Mouse (Mus musculus): ENCODE results near the gene Trim14. TPM values are rescaled to one million over a fixed set of nuclear protein-coding genes. Genes with fewer than 3 reads are reported as not detected.

Trim14 gene
- polyA plus RNA-seq, 1 experiment from 2014 or later: 8.2 TPM

- no peaks in the 10 kb centered on the region for H3K36me3 ChIP-seq (ENCODE audit: control insufficient read depth, insufficient read depth)
- ATAC-seq (ENCODE audit: low read depth): no peak
- H3K27me3 ChIP-seq (ENCODE audit: control insufficient read depth, insufficient read depth, low read depth, low read length): no peaks in the 10 kb centered on the region
- H3K27ac ChIP-seq (ENCODE audit: low read length): no peak overlapping the region
- no peaks in the 10 kb centered on the region for H3K9me3 ChIP-seq (replicated peaks; ENCODE audit: control insufficient read depth, low read length)
- H3K9ac ChIP-seq (ENCODE audit: low read depth, low read length): no peak overlapping the region
- H3K4me1 ChIP-seq (ENCODE audit: control insufficient read depth, low read depth, low read length): peaks cover 25% of the 10 kb centered on the region
- no peak overlapping the region for H3K4me2 ChIP-seq (ENCODE audit: low read depth, low read length)
- no peak overlapping the region for H3K4me3 ChIP-seq (ENCODE audit: low read depth, low read length)
- 79% methylated on average over 5 of the region's 5 CpGs for WGBS (ENCODE audit: insufficient replicate concordance)
Measured at GRCm38 (mm10) chr4:46487348-46487747, 48.6 kb downstream of the Trim14 start.

- ATAC-seq (ENCODE audit: low read depth): no peak
- H3K4me2 ChIP-seq (ENCODE audit: low read depth, low read length): peak overlapping the region; percentile 28; the same call in 1 of the 2 replicates
- H3K27me3 ChIP-seq (ENCODE audit: control insufficient read depth, insufficient read depth, low read depth, low read length): no peaks in the 10 kb centered on the region
- H3K4me3 ChIP-seq (ENCODE audit: low read depth, low read length): no peak overlapping the region
- no peaks in the 10 kb centered on the region for H3K9me3 ChIP-seq (replicated peaks; ENCODE audit: control insufficient read depth, low read length)
- no peaks in the 10 kb centered on the region for H3K36me3 ChIP-seq (ENCODE audit: control insufficient read depth, insufficient read depth)
- peaks cover 25% of the 10 kb centered on the region for H3K4me1 ChIP-seq (ENCODE audit: control insufficient read depth, low read depth, low read length)
- H3K9ac ChIP-seq (ENCODE audit: low read depth, low read length): 0 out of 2 replicates have a peak overlapping the region, but pooled peaks have one; percentile 22
- H3K27ac ChIP-seq (ENCODE audit: low read length): peak overlapping the region; percentile 59; the same call in 1 of the 2 replicates
- 12% methylated on average over 14 of the region's 14 CpGs for WGBS (ENCODE audit: insufficient replicate concordance)
Measured at GRCm38 (mm10) chr4:46485696-46486417, 50.1 kb downstream of the Trim14 start.

DNA sequence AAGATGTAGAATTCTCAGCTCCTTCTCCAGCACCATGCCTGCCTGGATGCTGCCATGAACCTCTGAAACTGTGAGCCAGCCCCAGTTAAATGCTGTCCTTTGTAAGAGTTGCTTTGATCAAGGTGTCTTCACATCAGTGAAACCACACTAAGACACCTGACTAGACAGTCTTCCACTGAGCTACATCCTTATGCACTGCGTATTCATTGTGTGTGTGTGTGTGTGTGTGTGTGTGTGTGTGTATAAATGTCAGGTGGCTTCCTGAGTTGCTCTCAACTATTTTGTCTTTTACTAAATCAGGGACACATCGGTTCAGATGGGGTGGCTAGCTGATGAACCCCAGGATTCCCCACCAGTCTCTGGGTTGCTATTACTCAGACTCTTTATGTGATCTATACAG is 56.9 kb downstream of the Trim14 start:
- no peak overlapping the region for H3K4me2 ChIP-seq (ENCODE audit: low read depth, low read length)
- H3K27me3 ChIP-seq (ENCODE audit: control insufficient read depth, insufficient read depth, low read depth, low read length): no peaks in the 10 kb centered on the region
- H3K9ac ChIP-seq (ENCODE audit: low read depth, low read length): no peak overlapping the region
- H3K4me3 ChIP-seq (ENCODE audit: low read depth, low read length): no peak overlapping the region
- ATAC-seq (ENCODE audit: low read depth): no peak
- H3K36me3 ChIP-seq (ENCODE audit: control insufficient read depth, insufficient read depth): peaks cover 40% of the 10 kb centered on the region
- 81% methylated on average over 2 of the region's 2 CpGs for WGBS (ENCODE audit: insufficient replicate concordance)
- H3K27ac ChIP-seq (ENCODE audit: low read length): no peak overlapping the region
- H3K9me3 ChIP-seq (replicated peaks; ENCODE audit: control insufficient read depth, low read length): no peaks in the 10 kb centered on the region
- no peaks in the 10 kb centered on the region for H3K4me1 ChIP-seq (ENCODE audit: control insufficient read depth, low read depth, low read length)

- no peak for ATAC-seq (ENCODE audit: low read depth)
- Histone ChIP-seq H3K27ac (ENCODE audit: low read length) (no peak overlapping the region), H3K9me3 (replicated peaks; ENCODE audit: control insufficient read depth, low read length) (no peaks in the 10 kb centered on the region), H3K4me1 (ENCODE audit: control insufficient read depth, low read depth, low read length) (no peaks in the 10 kb centered on the region), H3K27me3 (ENCODE audit: control insufficient read depth, insufficient read depth, low read depth, low read length) (no peaks in the 10 kb centered on the region), H3K4me3 (ENCODE audit: low read depth, low read length) (no peak overlapping the region), H3K4me2 (ENCODE audit: low read depth, low read length) (no peak overlapping the region), H3K9ac (ENCODE audit: low read depth, low read length) (no peak overlapping the region), H3K36me3 (ENCODE audit: control insufficient read depth, insufficient read depth) (peaks cover 75% of the 10 kb centered on the region)
- 90% methylated on average over 5 of the region's 5 CpGs for WGBS (ENCODE audit: insufficient replicate concordance)
Measured at GRCm38 (mm10) chr4:46475101-46475500, 60.8 kb downstream of the Trim14 start.

DNA sequence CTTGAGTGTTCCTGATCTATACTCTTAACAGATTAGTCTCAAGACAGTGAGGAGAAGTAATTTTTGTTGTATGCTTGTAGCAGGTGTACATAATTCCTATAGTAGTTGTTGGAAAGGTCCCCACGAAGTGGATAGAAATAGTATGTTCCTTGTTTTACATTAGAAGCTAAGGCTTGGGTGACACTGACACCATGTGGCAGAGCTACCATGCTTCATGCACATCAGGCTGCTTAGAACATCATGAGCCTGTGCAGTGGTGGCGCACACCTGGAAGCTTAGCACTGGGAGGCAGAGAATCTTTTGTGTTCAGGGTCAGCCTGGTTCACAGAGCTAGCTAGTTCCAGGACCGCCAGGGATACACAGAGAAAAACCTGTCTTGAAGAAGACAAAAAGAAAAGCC is 70.2 kb downstream of the Trim14 start:
- Histone ChIP-seq H3K4me3 (ENCODE audit: low read depth, low read length) (no peak overlapping the region), H3K9me3 (replicated peaks; ENCODE audit: control insufficient read depth, low read length) (no peaks in the 10 kb centered on the region), H3K4me1 (ENCODE audit: control insufficient read depth, low read depth, low read length) (peaks cover 7% of the 10 kb centered on the region), H3K27ac (ENCODE audit: low read length) (no peak overlapping the region), H3K36me3 (ENCODE audit: control insufficient read depth, insufficient read depth) (peaks cover 99% of the 10 kb centered on the region), H3K9ac (ENCODE audit: low read depth, low read length) (no peak overlapping the region), H3K27me3 (ENCODE audit: control insufficient read depth, insufficient read depth, low read depth, low read length) (no peaks in the 10 kb centered on the region), H3K4me2 (ENCODE audit: low read depth, low read length) (no peak overlapping the region)
- WGBS (ENCODE audit: insufficient replicate concordance): 92% methylated on average over 3 of the region's 3 CpGs
- no peak for ATAC-seq (ENCODE audit: low read depth)

DNA sequence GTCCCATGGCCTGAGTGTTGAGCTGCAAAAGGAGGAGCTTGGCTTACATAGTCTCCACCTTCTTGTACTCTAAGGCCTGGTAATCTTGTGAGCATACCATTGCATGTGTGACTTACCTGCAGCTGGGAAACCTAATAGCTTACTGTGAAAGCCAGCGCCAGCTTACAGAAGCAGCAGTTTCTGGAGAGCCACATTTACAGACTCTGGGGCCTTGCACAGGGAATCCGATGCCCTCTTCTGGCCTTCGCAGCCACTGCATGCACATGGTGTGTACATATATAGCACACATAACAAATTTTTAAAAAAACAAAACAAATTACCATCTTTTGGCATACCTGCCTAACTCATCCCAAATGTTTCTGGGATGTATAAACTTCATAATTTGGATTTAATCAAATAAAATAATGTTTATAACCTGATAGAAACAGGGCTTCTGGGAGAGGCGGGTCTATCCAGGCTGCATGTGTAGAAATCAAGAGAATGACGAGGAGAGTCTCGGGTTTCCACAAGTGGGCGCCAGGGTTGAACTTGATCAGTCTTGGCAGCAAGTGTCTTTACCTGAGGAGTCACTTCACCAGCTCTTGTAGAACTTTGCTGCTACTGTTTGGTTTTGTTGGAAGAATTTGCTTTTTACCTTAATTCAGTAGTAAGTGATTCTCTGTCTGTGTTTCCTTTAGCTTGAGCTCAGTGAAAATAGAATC is 72.7 kb downstream of the Trim14 start:
- no peaks in the 10 kb centered on the region for H3K9me3 ChIP-seq (replicated peaks; ENCODE audit: control insufficient read depth, low read length)
- peak; percentile 54 for ATAC-seq (ENCODE audit: low read depth)
- WGBS (ENCODE audit: insufficient replicate concordance): 68% methylated on average over 7 of the region's 7 CpGs
- H3K9ac ChIP-seq (ENCODE audit: low read depth, low read length): no peak overlapping the region
- no peak overlapping the region for H3K4me3 ChIP-seq (ENCODE audit: low read depth, low read length)
- no peak overlapping the region for H3K27ac ChIP-seq (ENCODE audit: low read length)
- peaks cover 19% of the 10 kb centered on the region for H3K4me1 ChIP-seq (ENCODE audit: control insufficient read depth, low read depth, low read length)
- no peaks in the 10 kb centered on the region for H3K27me3 ChIP-seq (ENCODE audit: control insufficient read depth, insufficient read depth, low read depth, low read length)
- H3K36me3 ChIP-seq (ENCODE audit: control insufficient read depth, insufficient read depth): peaks cover 87% of the 10 kb centered on the region
- no peak overlapping the region for H3K4me2 ChIP-seq (ENCODE audit: low read depth, low read length)

- Histone ChIP-seq H3K27me3 (ENCODE audit: control insufficient read depth, insufficient read depth, low read depth, low read length) (no peaks in the 10 kb centered on the region), H3K9ac (ENCODE audit: low read depth, low read length) (no peak overlapping the region), H3K4me3 (ENCODE audit: low read depth, low read length) (no peak overlapping the region), H3K36me3 (ENCODE audit: control insufficient read depth, insufficient read depth) (peaks cover 47% of the 10 kb centered on the region), H3K27ac (ENCODE audit: low read length) (peak overlapping the region; percentile 35), H3K9me3 (replicated peaks; ENCODE audit: control insufficient read depth, low read length) (no peaks in the 10 kb centered on the region), H3K4me2 (ENCODE audit: low read depth, low read length) (no peak overlapping the region), H3K4me1 (ENCODE audit: control insufficient read depth, low read depth, low read length) (peaks cover 67% of the 10 kb centered on the region)
- no peak for ATAC-seq (ENCODE audit: low read depth)
- WGBS (ENCODE audit: insufficient replicate concordance): 80% methylated on average over 2 of the region's 2 CpGs
Measured at GRCm38 (mm10) chr4:46458411-46458810, 77.5 kb downstream of the Trim14 start.

- H3K36me3 ChIP-seq (ENCODE audit: control insufficient read depth, insufficient read depth): peaks cover 34% of the 10 kb centered on the region
- H3K4me2 ChIP-seq (ENCODE audit: low read depth, low read length): peak overlapping the region; percentile 80; the same call in 1 of the 2 replicates
- no peaks in the 10 kb centered on the region for H3K27me3 ChIP-seq (ENCODE audit: control insufficient read depth, insufficient read depth, low read depth, low read length)
- no peaks in the 10 kb centered on the region for H3K9me3 ChIP-seq (replicated peaks; ENCODE audit: control insufficient read depth, low read length)
- peaks cover 69% of the 10 kb centered on the region for H3K4me1 ChIP-seq (ENCODE audit: control insufficient read depth, low read depth, low read length)
- H3K27ac ChIP-seq (ENCODE audit: low read length): peak overlapping the region; percentile 98
- no peak for ATAC-seq (ENCODE audit: low read depth)
- H3K9ac ChIP-seq (ENCODE audit: low read depth, low read length): no peak overlapping the region; the same call in 1 of the 2 replicates
- peak overlapping the region; percentile 8; the same call in 1 of the 2 replicates for H3K4me3 ChIP-seq (ENCODE audit: low read depth, low read length)
- 65% methylated on average over 3 of the region's 3 CpGs for WGBS (ENCODE audit: insufficient replicate concordance)
Measured at GRCm38 (mm10) chr4:46457186-46457585, 78.8 kb downstream of the Trim14 start.

GRCm38 (mm10) chr4:46456762-46457161 is 79.2 kb downstream of the Trim14 start:
- H3K4me2 ChIP-seq (ENCODE audit: low read depth, low read length): peak overlapping the region; percentile 80

More at GRCm38 (mm10) chr4:46456762-46457161, 79.2 kb downstream of the Trim14 start:
- H3K36me3 ChIP-seq (ENCODE audit: control insufficient read depth, insufficient read depth): peaks cover 30% of the 10 kb centered on the region
- H3K27ac ChIP-seq (ENCODE audit: low read length): peak overlapping the region; percentile 98
- H3K9ac ChIP-seq (ENCODE audit: low read depth, low read length): no peak overlapping the region; the same call in none of the 2 replicates
- 64% methylated on average over 4 of the region's 4 CpGs for WGBS (ENCODE audit: insufficient replicate concordance)
- no peaks in the 10 kb centered on the region for H3K27me3 ChIP-seq (ENCODE audit: control insufficient read depth, insufficient read depth, low read depth, low read length)
- no peaks in the 10 kb centered on the region for H3K9me3 ChIP-seq (replicated peaks; ENCODE audit: control insufficient read depth, low read length)
- no peak for ATAC-seq (ENCODE audit: low read depth)
- H3K4me1 ChIP-seq (ENCODE audit: control insufficient read depth, low read depth, low read length): peaks cover 67% of the 10 kb centered on the region
- H3K4me3 ChIP-seq (ENCODE audit: low read depth, low read length): peak overlapping the region; percentile 8; the same call in 1 of the 2 replicates

All from liver, embryonic 16.5 days (tissue).